Mouse (Mus musculus) limb, embryonic 14.5 days (tissue): ENCODE measurements around the gene Megf8. TPM values are rescaled to one million over a fixed set of nuclear protein-coding genes. Genes with fewer than 3 reads are reported as not detected.

Experiments used
- ATAC-seq: fragments of 200-750 bp; cut with Nextera tagmentation; 2 replicates; pipeline ENCODE4 v1.8.0; 2017; ENCODE audit warnings: low read depth, moderate number of reproducible peaks, moderate TSS enrichment; ENCODE audit not compliant: low FRiP score
- DNase-seq: peaks from one replicate; pipeline ENCODE4 v3.0.0-alpha.2; 2015; ENCODE audit warnings: low spot score
- H3K27ac ChIP-seq: fragments of 300-500 bp; sonication (generic); replicated peaks from 2 replicates; pipeline ENCODE4 v1.5.1; 2014; ENCODE audit warnings: low read depth, mild to moderate bottlenecking, low read length, moderate library complexity, mixed read lengths
- H3K27me3 ChIP-seq: fragments of 300-500 bp; sonication (generic); 2 replicates; pipeline ENCODE4 v1.6.1; 2014; ENCODE audit warnings: low read length, mixed read lengths; ENCODE audit not compliant: control insufficient read depth, insufficient read depth
- H3K36me3 ChIP-seq: fragments of 300-500 bp; sonication (generic); 2 replicates; pipeline ENCODE4 v1.6.1; 2014; ENCODE audit warnings: mild to moderate bottlenecking, low read length, moderate library complexity, mixed read lengths; ENCODE audit not compliant: control insufficient read depth, insufficient read depth
- H3K4me1 ChIP-seq: fragments of 300-500 bp; sonication (generic); 2 replicates; pipeline ENCODE4 v1.6.1; 2014; ENCODE audit warnings: antibody characterized with exemption, low read length, mixed read lengths; ENCODE audit not compliant: control insufficient read depth, insufficient read depth
- H3K4me2 ChIP-seq: fragments of 300-500 bp; sonication (generic); replicated peaks from 2 replicates; pipeline ENCODE4 v1.6.1; 2014; ENCODE audit warnings: low read depth, mild to moderate bottlenecking, low read length, moderate library complexity; ENCODE audit not compliant: severe bottlenecking
- H3K4me3 ChIP-seq: fragments of 300-500 bp; sonication (generic); replicated peaks from 2 replicates; pipeline ENCODE4 v1.5.1; 2014; ENCODE audit warnings: low read length
- H3K9ac ChIP-seq: fragments of 300-500 bp; sonication (generic); 2 replicates; pipeline ENCODE4 v1.6.1; 2014; ENCODE audit warnings: mild to moderate bottlenecking, low read depth, low read length, moderate library complexity; ENCODE audit not compliant: severe bottlenecking
- H3K9me3 ChIP-seq: fragments of 300-500 bp; sonication (generic); 2 replicates; pipeline ENCODE4 v1.6.1; 2016; ENCODE audit warnings: low read length; ENCODE audit not compliant: control insufficient read depth
- POLR2A ChIP-seq: fragments of 200-500 bp; IDR thresholded peaks from 2 replicates; pipeline ENCODE4 v1.8.0; 2012; ENCODE audit warnings: inconsistent platforms, mild to moderate bottlenecking, moderate library complexity, borderline replicate concordance; ENCODE audit not compliant: insufficient read depth, insufficient read length; ENCODE audit errors: extremely low read depth
- WGBS: fragments of 180-500 bp; shearing (Covaris S2); extraction: QIAGEN DNeasy Blood & Tissue Kit; methylation state at CpG from one replicate; pipeline ENCODE4 v1.1.7; 2014; 5-methylcytosine and 5-hydroxymethylcytosine counted together
- polyA plus RNA-seq, 2 experiments: library from polyadenylated mRNA; depleted of rRNA in 1 of 2; stranded (reverse) in 1 of 2; unstranded in 1 of 2; fragments of >200 nt; fragmentation: Nextera tagmentation in 1 of 2; extraction: Ambion mirVana in 1 of 2; gene quantifications; 2 replicates each; pipeline versions ENCODE4 v1.2.1 to v1.2.3; 2012 to 2014

The Megf8 gene
- polyA plus RNA-seq, 2 experiments, result 16.5 to 45.1 TPM

GRCm38 (mm10) chr7:25303685-25304006 is 13.3 kb upstream of the Megf8 start:
- DNase-seq (no peak), ATAC-seq (no peak)
- 74% methylated on average over 3 of the region's 3 CpGs for WGBS

GRCm38 (mm10) chr7:25305481-25305880 is 11.5 kb upstream of the Megf8 start:
- H3K4me3 ChIP-seq, result no peak overlapping the region; the same call in 1 of the 2 replicates
- H3K4me2 ChIP-seq, result peak overlapping the region; percentile 86
- DNase-seq, result no peak
- 0 out of 2 replicates have a peak, but pooled peaks cover 4% of the 10 kb centered on the region for H3K4me1 ChIP-seq
- H3K27me3 ChIP-seq, result no peaks in the 10 kb centered on the region; the same call in 1 of the 2 replicates
- no peak overlapping the region for H3K27ac ChIP-seq
- H3K9me3 ChIP-seq, result no peaks in the 10 kb centered on the region
- 0% methylated on average over 2 of the region's 2 CpGs for WGBS
- H3K36me3 ChIP-seq, result no peaks in the 10 kb centered on the region
- no peak for TF ChIP-seq POLR2A
- no peak overlapping the region for H3K9ac ChIP-seq
- no peak for ATAC-seq

More at GRCm38 (mm10) chr7:25303685-25304006, 13.3 kb upstream of the Megf8 start:
- no peak overlapping the region for H3K27ac ChIP-seq
- H3K27me3 ChIP-seq, result no peaks in the 10 kb centered on the region; the same call in 1 of the 2 replicates
- H3K36me3 ChIP-seq, result no peaks in the 10 kb centered on the region
- no peak overlapping the region for H3K4me2 ChIP-seq
- no peak overlapping the region for H3K9ac ChIP-seq
- no peak overlapping the region for H3K4me3 ChIP-seq
- H3K4me1 ChIP-seq, result 0 out of 2 replicates have a peak, but pooled peaks cover 4% of the 10 kb centered on the region
- no peaks in the 10 kb centered on the region for H3K9me3 ChIP-seq
- no peak for TF ChIP-seq POLR2A

GRCm38 (mm10) chr7:25305956-25306613 is 10.9 kb upstream of the Megf8 start, which contains the start of gene Tmem145:
Gene Tmem145, plus strand, starts transcription at chr7:25306106.
- H3K36me3 ChIP-seq, result no peaks in the 10 kb centered on the region
- no peak within 1 kb of the TSS for H3K27ac ChIP-seq
- H3K4me2 ChIP-seq, result peak within 1 kb of the TSS; percentile 86
- under 1% methylated on average over 22 of the region's 47 CpGs for WGBS
- H3K4me3 ChIP-seq, result peak within 1 kb of the TSS; percentile 47
- peak; percentile 86 for ATAC-seq
- peak; percentile 83 for DNase-seq
- no peak for TF ChIP-seq POLR2A
- no peak within 1 kb of the TSS for H3K9ac ChIP-seq
- H3K4me1 ChIP-seq, result 0 out of 2 replicates have a peak, but pooled peaks cover 4% of the 10 kb centered on the region
- H3K9me3 ChIP-seq, result no peaks in the 10 kb centered on the region
- H3K27me3 ChIP-seq, result no peaks in the 10 kb centered on the region; the same call in 1 of the 2 replicates

- ATAC-seq (no peak), DNase-seq (no peak)
- Histone ChIP-seq H3K27ac (no peak overlapping the region), H3K27me3 (no peaks in the 10 kb centered on the region; the same call in 1 of the 2 replicates), H3K36me3 (no peaks in the 10 kb centered on the region), H3K4me1 (0 out of 2 replicates have a peak, but pooled peaks cover 4% of the 10 kb centered on the region), H3K4me2 (no peak overlapping the region), H3K9me3 (no peaks in the 10 kb centered on the region), H3K4me3 (no peak overlapping the region), H3K9ac (no peak overlapping the region)
- 41% methylated on average over 2 of the region's 2 CpGs for WGBS
- TF ChIP-seq POLR2A, result no peak
Measured at GRCm38 (mm10) chr7:25306614-25306996, 10.4 kb upstream of the Megf8 start.

GRCm38 (mm10) chr7:25308702-25309318 is 8.2 kb upstream of the Megf8 start:
- no peak for ATAC-seq
- no peak overlapping the region for H3K9ac ChIP-seq
- H3K27me3 ChIP-seq, result peaks cover 9% of the 10 kb centered on the region
- TF ChIP-seq POLR2A, result no peak
- H3K27ac ChIP-seq, result no peak overlapping the region
- no peaks in the 10 kb centered on the region for H3K9me3 ChIP-seq
- 0 out of 2 replicates have a peak, but pooled peaks cover 4% of the 10 kb centered on the region for H3K4me1 ChIP-seq
- H3K4me3 ChIP-seq, result no peak overlapping the region
- no peak for DNase-seq
- 53% methylated on average over 17 of the region's 17 CpGs for WGBS
- H3K4me2 ChIP-seq, result no peak overlapping the region
- H3K36me3 ChIP-seq, result no peaks in the 10 kb centered on the region
